Mouse (Mus musculus) kidney, adult 2 months (tissue): ENCODE data around the gene Zfp791.

Experiments used
- CTCF ChIP-seq: fragments of 200-500 bp; conservative IDR thresholded peaks from 2 replicates; pipeline ENCODE4 v1.5.1; 2011; ENCODE audit warnings: low read depth, mild to moderate bottlenecking, control low read depth, low read length, moderate library complexity, mixed read lengths; ENCODE audit not compliant: insufficient read depth, insufficient read length
- POLR2A ChIP-seq: fragments of 200-500 bp; IDR thresholded peaks from one replicate; pipeline ENCODE4 v1.6.1; 2011; ENCODE audit warnings: low read depth, low read length, control low read depth

- TF ChIP-seq POLR2A (no peak), CTCF (no peak)
Observed at GRCm38 (mm10) chr8:85100076-85100665, 22.7 kb downstream of the Zfp791 start.
